Comparison of ENCODE assay signal across 23 mouse cellular contexts in the genomic region with DNA sequence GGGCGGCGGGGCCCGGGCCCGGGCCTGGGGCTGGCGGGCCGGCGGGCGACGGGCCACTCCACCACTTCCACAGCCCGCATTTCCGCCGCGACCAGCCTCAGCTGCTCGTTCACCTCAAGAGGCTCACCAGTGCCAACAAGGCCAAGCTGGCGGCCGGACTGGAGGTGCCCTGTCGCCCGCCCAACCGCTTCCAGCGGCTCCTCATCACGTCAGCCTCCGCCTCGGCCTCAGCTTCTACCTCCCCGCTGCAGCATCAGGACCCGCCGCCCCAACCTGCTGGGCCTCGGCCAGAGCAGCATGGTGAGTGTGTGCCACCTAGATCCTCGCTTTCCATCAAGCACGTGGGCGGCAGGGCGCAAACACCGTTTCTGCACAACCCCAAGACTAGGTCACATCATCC. TPM values are rescaled to one million over a fixed set of nuclear protein-coding genes. Genes with fewer than 3 reads are reported as not detected.
DNase-seq lines count a peak whose midpoint lies in the region; ATAC-seq and TF ChIP-seq lines count a peak whose summit lies in the region.
"Had no signal": no experiment of that assay in that cellular context is flagged by ENCODE, and none has a peak within 500 bp of the region (broad histone marks: within the 10 kb centered on the region; RNA-seq: fewer than 3 reads in every experiment).

No protein-coding gene starts in this region.

- H3K4me2 ChIP-seq in stomach, postnatal 0 days (replicated peaks; ENCODE audit: low read depth) = no peak overlapping the region
- H3K4me2 ChIP-seq in hindbrain, embryonic 13.5 days = no peak overlapping the region
- no peak overlapping the region for H3K4me2 ChIP-seq in hindbrain, embryonic 14.5 days (replicated peaks)
- H3K4me2 ChIP-seq: forebrain, embryonic 15.5 days; heart, embryonic 15.5 days; hindbrain, embryonic 15.5 days had no signal

- TF ChIP-seq EP300 in stomach, postnatal 0 days (optimal IDR thresholded peaks at IDR 0.05) = no peak

- peak; percentile 2 for DNase-seq in kidney, adult 18-20 months
- no peak for DNase-seq in kidney, postnatal 4 days
- DNase-seq in right cerebral cortex, postnatal 14 days = peak; percentile 18
- DNase-seq in right cerebral cortex, postnatal 10 days (ENCODE audit: low spot score in 2 of 2) = no peak
- no peak for DNase-seq in stomach, postnatal 0 days (ENCODE audit: low spot score)
- no peak for DNase-seq in hindbrain, embryonic 14.5 days (ENCODE audit: low spot score)
- DNase-seq: adrenal gland, postnatal 25 days; cerebellum, adult 9-10 months; heart, postnatal 36 days; kidney, adult 2 months; thymus, postnatal 36 days had no signal

- ATAC-seq in stomach, postnatal 0 days (ENCODE audit: low FRiP score, low TSS enrichment) = 0 out of 2 replicates have a peak, but pooled peaks have one; percentile 10
- no peak for ATAC-seq in hindbrain, embryonic 13.5 days (ENCODE audit: low FRiP score)
- ATAC-seq in hindbrain, embryonic 14.5 days (ENCODE audit: low FRiP score) = no peak
- ATAC-seq: CD4-positive, CD25-positive, alpha-beta regulatory T cell, adult 4 months; forebrain, embryonic 15.5 days had no signal

- H3K4me1 ChIP-seq in stomach, postnatal 0 days (replicated peaks; ENCODE audit: control insufficient read depth, insufficient read depth) = no peaks in the 10 kb centered on the region
- H3K4me1 ChIP-seq in hindbrain, embryonic 13.5 days (replicated peaks) = no peaks in the 10 kb centered on the region
- no peaks in the 10 kb centered on the region for H3K4me1 ChIP-seq in hindbrain, embryonic 14.5 days (replicated peaks; ENCODE audit: control insufficient read depth, insufficient read depth, low read length)
- H3K4me1 ChIP-seq: embryonic facial prominence, embryonic 10.5 days; forebrain, embryonic 15.5 days; heart, embryonic 15.5 days; hindbrain, embryonic 15.5 days; limb, embryonic 10.5 days had no signal

- TF ChIP-seq CTCF in stomach, postnatal 0 days (IDR thresholded peaks at IDR 0.05; ENCODE audit: low read depth) = no peak

- no peaks in the 10 kb centered on the region for H3K27me3 ChIP-seq in stomach, postnatal 0 days (ENCODE audit: control insufficient read depth, insufficient read depth, low read length)
- H3K27me3 ChIP-seq in hindbrain, embryonic 13.5 days = no peaks in the 10 kb centered on the region
- H3K27me3 ChIP-seq in hindbrain, embryonic 14.5 days (ENCODE audit: control insufficient read depth, insufficient read depth, low read length) = no peaks in the 10 kb centered on the region
- H3K27me3 ChIP-seq: forebrain, embryonic 15.5 days; heart, embryonic 15.5 days; hindbrain, embryonic 15.5 days had no signal

- 94% methylated on average over 21 of the region's 32 CpGs for WGBS in stomach, postnatal 0 days
- 95% methylated on average over 28 of the region's 32 CpGs for WGBS in hindbrain, embryonic 13.5 days
- WGBS in hindbrain, embryonic 14.5 days = 91% methylated on average over 32 of the region's 32 CpGs

- H3K9me3 ChIP-seq in stomach, postnatal 0 days (ENCODE audit: control insufficient read depth, low read length) = no peaks in the 10 kb centered on the region
- H3K9me3 ChIP-seq in hindbrain, embryonic 13.5 days = 0 out of 2 replicates have a peak, but pooled peaks cover 5% of the 10 kb centered on the region
- H3K9me3 ChIP-seq in hindbrain, embryonic 14.5 days (ENCODE audit: control insufficient read depth, low read length) = no peaks in the 10 kb centered on the region
- H3K9me3 ChIP-seq: forebrain, embryonic 15.5 days; heart, embryonic 15.5 days; hindbrain, embryonic 15.5 days; limb, embryonic 10.5 days had no signal

- no peak overlapping the region for H3K9ac ChIP-seq in stomach, postnatal 0 days (ENCODE audit: low read length)
- no peak overlapping the region for H3K9ac ChIP-seq in hindbrain, embryonic 13.5 days
- no peak overlapping the region for H3K9ac ChIP-seq in hindbrain, embryonic 14.5 days
- H3K9ac ChIP-seq: forebrain, embryonic 15.5 days; heart, embryonic 15.5 days; hindbrain, embryonic 15.5 days had no signal

- H3K4me3 ChIP-seq in stomach, postnatal 0 days (ENCODE audit: low read depth, low read length) = no peak overlapping the region
- H3K4me3 ChIP-seq in hindbrain, embryonic 13.5 days = no peak overlapping the region
- H3K4me3 ChIP-seq in hindbrain, embryonic 14.5 days (replicated peaks; ENCODE audit: low read length) = no peak overlapping the region
- H3K4me3 ChIP-seq: embryonic facial prominence, embryonic 10.5 days; forebrain, embryonic 15.5 days; heart, embryonic 15.5 days; hindbrain, embryonic 15.5 days; left cerebral cortex, adult 2 months; limb, embryonic 10.5 days had no signal

- no peak overlapping the region for H3K27ac ChIP-seq in stomach, postnatal 0 days (replicated peaks)
- H3K27ac ChIP-seq in hindbrain, embryonic 13.5 days = no peak overlapping the region
- no peak overlapping the region for H3K27ac ChIP-seq in hindbrain, embryonic 14.5 days
- H3K27ac ChIP-seq: embryonic facial prominence, embryonic 10.5 days; forebrain, embryonic 15.5 days; heart, embryonic 15.5 days; hindbrain, embryonic 15.5 days; kidney, postnatal 0 days; left cerebral cortex, adult 2 months; limb, embryonic 10.5 days; macrophage had no signal

- peaks cover 19% of the 10 kb centered on the region for H3K36me3 ChIP-seq in stomach, postnatal 0 days (ENCODE audit: control insufficient read depth, insufficient read depth, low read length)
- peaks cover 79% of the 10 kb centered on the region for H3K36me3 ChIP-seq in hindbrain, embryonic 13.5 days
- H3K36me3 ChIP-seq in hindbrain, embryonic 14.5 days (replicated peaks; ENCODE audit: control insufficient read depth, insufficient read depth) = peaks cover 91% of the 10 kb centered on the region

RNA-seq across cellular contexts. Expression of a gene that starts 0.6 kb away (rescaled TPM):
- polyA plus RNA-seq in stomach, postnatal 0 days (2015; fragmentation: Nextera tagmentation; extraction: Ambion mirVana) = 0.12 TPM in 1 of 2 replicates, not detected in the other
- polyA plus RNA-seq in hindbrain, embryonic 13.5 days (2015; fragmentation: Nextera tagmentation; extraction: Ambion mirVana) = 0.51 and 0.63 TPM in 2 replicates
- polyA plus RNA-seq in hindbrain, embryonic 14.5 days (2014; fragmentation: Nextera tagmentation; extraction: Ambion mirVana) = 0.31 and 0.33 TPM in 2 replicates
- polyA plus RNA-seq: macrophage had no signal

RNA-seq across cellular contexts. Expression of a gene that starts 25.6 kb away (rescaled TPM):
- 9.4 and 11.5 TPM in 2 replicates for polyA plus RNA-seq in stomach, postnatal 0 days (2015; fragmentation: Nextera tagmentation; extraction: Ambion mirVana)
- 60.4 and 60.7 TPM in 2 replicates for polyA plus RNA-seq in hindbrain, embryonic 13.5 days (2015; fragmentation: Nextera tagmentation; extraction: Ambion mirVana)
- 53.4 and 68.7 TPM in 2 replicates for polyA plus RNA-seq in hindbrain, embryonic 14.5 days (2014; fragmentation: Nextera tagmentation; extraction: Ambion mirVana)

RNA-seq across cellular contexts. Expression of a gene that starts 44.9 kb away (rescaled TPM):
- 6.6 and 7.4 TPM in 2 replicates for polyA plus RNA-seq in stomach, postnatal 0 days (2015; fragmentation: Nextera tagmentation; extraction: Ambion mirVana)
- polyA plus RNA-seq in hindbrain, embryonic 13.5 days (2015; fragmentation: Nextera tagmentation; extraction: Ambion mirVana) = 0.71 and 0.75 TPM in 2 replicates
- polyA plus RNA-seq in hindbrain, embryonic 14.5 days (2014; fragmentation: Nextera tagmentation; extraction: Ambion mirVana) = 0.83 and 0.84 TPM in 2 replicates

RNA-seq across cellular contexts. Expression of a gene that starts 48.9 kb away (rescaled TPM):
- 25.5 and 26.3 TPM in 2 replicates for polyA plus RNA-seq in stomach, postnatal 0 days (2015; fragmentation: Nextera tagmentation; extraction: Ambion mirVana)
- 20.2 and 22.4 TPM in 2 replicates for polyA plus RNA-seq in hindbrain, embryonic 13.5 days (2015; fragmentation: Nextera tagmentation; extraction: Ambion mirVana)
- polyA plus RNA-seq in hindbrain, embryonic 14.5 days (2014; fragmentation: Nextera tagmentation; extraction: Ambion mirVana) = 26.2 and 29.6 TPM in 2 replicates
- polyA plus RNA-seq: macrophage had no signal

RNA-seq across cellular contexts. Expression of a gene that starts 51.2 kb away (rescaled TPM):
- polyA plus RNA-seq in stomach, postnatal 0 days (2015; fragmentation: Nextera tagmentation; extraction: Ambion mirVana) = not detected in 2 replicates
- polyA plus RNA-seq in hindbrain, embryonic 13.5 days (2015; fragmentation: Nextera tagmentation; extraction: Ambion mirVana) = not detected in 2 replicates
- not detected in 2 replicates for polyA plus RNA-seq in hindbrain, embryonic 14.5 days (2014; fragmentation: Nextera tagmentation; extraction: Ambion mirVana)
- polyA plus RNA-seq: CD4-positive, CD25-positive, alpha-beta regulatory T cell, adult 4 months; embryonic facial prominence, embryonic 10.5 days; forebrain, embryonic 15.5 days; heart, embryonic 15.5 days; hindbrain, embryonic 15.5 days; kidney, adult 2 months; kidney, postnatal 0 days; limb, embryonic 10.5 days; lung, embryonic 16.5 days; macrophage; midbrain, postnatal 0 days had no signal

Comparison
In these comparisons a context has a peak if more than half of its experiments do, and no peak if none do; other contexts are left out.
1. DNase-seq: peak in kidney, adult 18-20 months (single experiment) and right cerebral cortex, postnatal 14 days (single experiment); none in kidney, postnatal 4 days (0 of 2), right cerebral cortex, postnatal 10 days (0 of 2), stomach, postnatal 0 days (single experiment) and hindbrain, embryonic 14.5 days (single experiment).